Mouse (Mus musculus) liver, embryonic 15.5 days (tissue): ENCODE data around the gene Entpd4b. TPM values are rescaled to one million over a fixed set of nuclear protein-coding genes. Genes with fewer than 3 reads are reported as not detected.
"Not testable (repeated sequence)": the region's sequence is repeated elsewhere in the genome, so short reads cannot be mapped to it uniquely, and the experiment has no call there.

ENCODE experiments used
- ATAC-seq: fragments of 200-750 bp; cut with Nextera tagmentation; 2 replicates; pipeline ENCODE4 v1.8.0; 2017; ENCODE audit warnings: moderate number of reproducible peaks, mild to moderate bottlenecking, moderate library complexity; ENCODE audit not compliant: insufficient read depth
- H3K27ac ChIP-seq: fragments of 300-500 bp; sonication (generic); replicated peaks from 2 replicates; pipeline ENCODE4 v1.5.1; 2015; ENCODE audit warnings: mild to moderate bottlenecking, inconsistent platforms
- H3K27me3 ChIP-seq: fragments of 300-500 bp; sonication (generic); 2 replicates; pipeline ENCODE4 v1.6.1; 2015; ENCODE audit warnings: mild to moderate bottlenecking, inconsistent platforms
- H3K36me3 ChIP-seq: fragments of 300-500 bp; sonication (generic); replicated peaks from 2 replicates; pipeline ENCODE4 v1.6.1; 2015; ENCODE audit warnings: moderate library complexity, mild to moderate bottlenecking, inconsistent platforms
- H3K4me1 ChIP-seq: fragments of 300-500 bp; sonication (generic); replicated peaks from 2 replicates; pipeline ENCODE4 v1.6.1; 2015; ENCODE audit warnings: inconsistent platforms
- H3K4me2 ChIP-seq: fragments of 300-500 bp; sonication (generic); 2 replicates; pipeline ENCODE4 v1.6.1; 2015; ENCODE audit warnings: moderate library complexity, mild to moderate bottlenecking, inconsistent platforms
- H3K4me3 ChIP-seq: fragments of 300-500 bp; sonication (generic); replicated peaks from 2 replicates; pipeline ENCODE4 v1.5.1; 2015; ENCODE audit warnings: mild to moderate bottlenecking, inconsistent platforms
- H3K9ac ChIP-seq: fragments of 300-500 bp; sonication (generic); 2 replicates; pipeline ENCODE4 v1.6.1; 2015; ENCODE audit warnings: moderate library complexity, mild to moderate bottlenecking, inconsistent platforms
- H3K9me3 ChIP-seq: fragments of 300-500 bp; sonication (generic); replicated peaks from 2 replicates; pipeline ENCODE4 v1.6.1; 2016; ENCODE audit warnings: inconsistent platforms
- WGBS: fragments of 180-500 bp; shearing (Covaris S2); methylation state at CpG from one replicate; pipeline ENCODE4 v1.1.7; 2015; ENCODE audit warnings: mixed read lengths; ENCODE audit not compliant: insufficient replicate concordance; 5-methylcytosine and 5-hydroxymethylcytosine counted together
- polyA plus RNA-seq: library from polyadenylated mRNA; unstranded; fragments of >200 nt; fragmentation: Nextera tagmentation; extraction: Ambion mirVana; gene quantifications from 2 replicates; pipeline ENCODE4 v1.2.1, GENCODE M21; 2015

Entpd4b gene
- 3.8 and 3.9 TPM in 2 replicates for polyA plus RNA-seq

- H3K4me1 ChIP-seq, H3K9ac ChIP-seq, H3K9me3 ChIP-seq, H3K4me2 ChIP-seq, H3K4me3 ChIP-seq, H3K27me3 ChIP-seq, H3K27ac ChIP-seq, H3K36me3 ChIP-seq: not testable (repeated sequence)
- no CpG with 5 or more reads among the region's 68 CpGs for WGBS
- peak; percentile 97 for ATAC-seq
Measured at GRCm38 (mm10) chr14:69555110-69555831, at the start of gene Entpd4b. Gene Entpd4b (plus strand): TSS chr14:69555424.

- not testable (repeated sequence) for H3K9me3 ChIP-seq, H3K4me3 ChIP-seq, H3K27me3 ChIP-seq, ATAC-seq, H3K4me2 ChIP-seq, H3K4me1 ChIP-seq, H3K9ac ChIP-seq, H3K36me3 ChIP-seq, H3K27ac ChIP-seq
- no CpG with 5 or more reads among the region's 1 CpGs for WGBS
Measured at GRCm38 (mm10) chr14:69507000-69507399, 48.2 kb upstream of the Entpd4b start.

GRCm38 (mm10) chr14:69512449-69512848 lies 42.8 kb upstream of the Entpd4b start, which contains the start of gene Gm27179:
Gene Gm27179 (minus strand): TSS chr14:69512549.
- not testable (repeated sequence) for H3K9ac ChIP-seq, H3K27ac ChIP-seq, H3K4me2 ChIP-seq, H3K4me3 ChIP-seq, H3K9me3 ChIP-seq, H3K36me3 ChIP-seq, H3K4me1 ChIP-seq, H3K27me3 ChIP-seq, ATAC-seq
- WGBS: no CpG with 5 or more reads among the region's 2 CpGs

- H3K4me3 ChIP-seq, H3K36me3 ChIP-seq, H3K27ac ChIP-seq, H3K9me3 ChIP-seq, H3K27me3 ChIP-seq, H3K4me2 ChIP-seq, ATAC-seq, H3K9ac ChIP-seq, H3K4me1 ChIP-seq: not testable (repeated sequence)
- no CpG with 5 or more reads among the region's 2 CpGs for WGBS
Measured at GRCm38 (mm10) chr14:69520810-69521209, 34.4 kb upstream of the Entpd4b start.

GRCm38 (mm10) chr14:69523001-69523400 lies 32.2 kb upstream of the Entpd4b start:
- not testable (repeated sequence) for H3K4me2 ChIP-seq, H3K27me3 ChIP-seq, H3K27ac ChIP-seq, H3K9me3 ChIP-seq, H3K9ac ChIP-seq, H3K36me3 ChIP-seq, H3K4me1 ChIP-seq, H3K4me3 ChIP-seq
- peak; percentile 93 for ATAC-seq
- WGBS: no CpG with 5 or more reads among the region's 1 CpGs

- not testable (repeated sequence) for H3K4me1 ChIP-seq, H3K9ac ChIP-seq, H3K36me3 ChIP-seq, H3K4me2 ChIP-seq, H3K4me3 ChIP-seq, H3K27ac ChIP-seq, H3K27me3 ChIP-seq, H3K9me3 ChIP-seq
- peak; percentile 80 for ATAC-seq
- WGBS: no CpG with 5 or more reads among the region's 1 CpGs
Measured at GRCm38 (mm10) chr14:69526202-69526601, 29.0 kb upstream of the Entpd4b start.

- not testable (repeated sequence) for H3K36me3 ChIP-seq, H3K9ac ChIP-seq, H3K9me3 ChIP-seq, H3K27me3 ChIP-seq, H3K4me1 ChIP-seq, H3K4me2 ChIP-seq, H3K27ac ChIP-seq, H3K4me3 ChIP-seq
- no CpG with 5 or more reads among the region's 7 CpGs for WGBS
- ATAC-seq: peak; percentile 79
Measured at GRCm38 (mm10) chr14:69536539-69536938, 18.7 kb upstream of the Entpd4b start.

- not testable (repeated sequence) for H3K4me1 ChIP-seq
- ATAC-seq: peak; percentile 95
Measured at GRCm38 (mm10) chr14:69540113-69540512, 15.1 kb upstream of the Entpd4b start.

GRCm38 (mm10) chr14:69542695-69543094 lies 12.5 kb upstream of the Entpd4b start:
- no CpG with 5 or more reads among the region's 7 CpGs for WGBS
- H3K4me1 ChIP-seq, H3K27me3 ChIP-seq, ATAC-seq, H3K9me3 ChIP-seq, H3K36me3 ChIP-seq, H3K4me2 ChIP-seq, H3K9ac ChIP-seq, H3K4me3 ChIP-seq, H3K27ac ChIP-seq: not testable (repeated sequence)

More at GRCm38 (mm10) chr14:69540113-69540512, 15.1 kb upstream of the Entpd4b start:
- H3K9me3 ChIP-seq, H3K27me3 ChIP-seq, H3K36me3 ChIP-seq, H3K4me3 ChIP-seq, H3K4me2 ChIP-seq, H3K9ac ChIP-seq, H3K27ac ChIP-seq: not testable (repeated sequence)
- no CpG with 5 or more reads among the region's 5 CpGs for WGBS

- not testable (repeated sequence) for H3K9me3 ChIP-seq, H3K4me2 ChIP-seq, H3K27ac ChIP-seq, H3K4me1 ChIP-seq, H3K4me3 ChIP-seq, H3K27me3 ChIP-seq, ATAC-seq, H3K36me3 ChIP-seq, H3K9ac ChIP-seq
- WGBS: no CpG with 5 or more reads among the region's 7 CpGs
Measured at GRCm38 (mm10) chr14:69544033-69544432, 11.2 kb upstream of the Entpd4b start.

GRCm38 (mm10) chr14:69545052-69545451 lies 10.2 kb upstream of the Entpd4b start:
- H3K36me3 ChIP-seq, H3K4me2 ChIP-seq, H3K9me3 ChIP-seq, H3K27ac ChIP-seq, H3K4me3 ChIP-seq, H3K9ac ChIP-seq, ATAC-seq, H3K27me3 ChIP-seq, H3K4me1 ChIP-seq: not testable (repeated sequence)
- no CpG with 5 or more reads among the region's 2 CpGs for WGBS

- H3K27me3 ChIP-seq, H3K4me2 ChIP-seq, ATAC-seq, H3K36me3 ChIP-seq, H3K4me1 ChIP-seq, H3K9ac ChIP-seq, H3K9me3 ChIP-seq, H3K4me3 ChIP-seq, H3K27ac ChIP-seq: not testable (repeated sequence)
- WGBS: no CpG with 5 or more reads among the region's 4 CpGs
Measured at GRCm38 (mm10) chr14:69547310-69547709, 7.9 kb upstream of the Entpd4b start.
